Mouse (Mus musculus): Measurements from ENCODE around the gene Sema3f. TPM values are rescaled to one million over a fixed set of nuclear protein-coding genes. Genes with fewer than 3 reads are reported as not detected.
A peak's percentile ranks its signal among the peaks of the same experiment; 100 is the strongest.

Gene Sema3f
- total and polyA plus RNA-seq, 2 experiments from 2014 or later: 8.7 to 81.3 TPM

DNA sequence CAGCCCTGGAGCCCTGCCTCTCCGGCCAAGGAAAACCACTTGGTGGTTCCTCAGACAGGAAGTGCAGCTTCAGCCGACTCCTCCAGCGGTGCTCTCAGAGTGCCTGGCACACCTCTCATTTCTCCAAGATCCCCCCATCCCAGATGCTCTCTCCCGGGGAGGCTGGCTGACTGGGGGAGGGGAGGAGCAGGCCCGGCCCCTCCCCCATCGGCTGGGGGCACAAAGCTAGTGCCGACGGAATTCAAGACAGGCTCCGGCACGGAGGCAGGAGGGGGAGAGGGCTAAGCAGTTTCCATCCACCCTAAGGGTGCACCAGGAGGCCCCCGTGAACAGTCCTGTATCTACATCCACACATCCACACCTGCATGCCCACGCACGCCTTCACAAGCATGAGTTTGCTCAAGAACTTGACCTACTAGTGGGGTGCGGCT is 3.5 kb downstream of the Sema3f start:
- Histone ChIP-seq H3K27ac (no peak overlapping the region; the same call in 1 of the 2 replicates), H3K36me3 (ENCODE audit: insufficient read depth, low read length) (no peaks in the 10 kb centered on the region), H3K9ac (replicated peaks; ENCODE audit: low read length) (peak overlapping the region; percentile 70), H3K27me3 (ENCODE audit: insufficient read depth, low read length) (no peaks in the 10 kb centered on the region), H3K4me1 (ENCODE audit: insufficient read depth, low read length) (peaks cover 13% of the 10 kb centered on the region), H3K9me3 (ENCODE audit: low read length) (no peaks in the 10 kb centered on the region), H3K4me2 (ENCODE audit: low read depth, low read length) (peak overlapping the region; percentile 82), H3K4me3 (ENCODE audit: low read length) (peak overlapping the region; percentile 56)
- no peak for TF ChIP-seq CTCF (IDR thresholded peaks at IDR 0.05; ENCODE audit: low read depth)
- WGBS: 7% methylated on average over 14 of the region's 14 CpGs
- ATAC-seq (no peak), DNase-seq (ENCODE audit: low spot score) (no peak)

DNA sequence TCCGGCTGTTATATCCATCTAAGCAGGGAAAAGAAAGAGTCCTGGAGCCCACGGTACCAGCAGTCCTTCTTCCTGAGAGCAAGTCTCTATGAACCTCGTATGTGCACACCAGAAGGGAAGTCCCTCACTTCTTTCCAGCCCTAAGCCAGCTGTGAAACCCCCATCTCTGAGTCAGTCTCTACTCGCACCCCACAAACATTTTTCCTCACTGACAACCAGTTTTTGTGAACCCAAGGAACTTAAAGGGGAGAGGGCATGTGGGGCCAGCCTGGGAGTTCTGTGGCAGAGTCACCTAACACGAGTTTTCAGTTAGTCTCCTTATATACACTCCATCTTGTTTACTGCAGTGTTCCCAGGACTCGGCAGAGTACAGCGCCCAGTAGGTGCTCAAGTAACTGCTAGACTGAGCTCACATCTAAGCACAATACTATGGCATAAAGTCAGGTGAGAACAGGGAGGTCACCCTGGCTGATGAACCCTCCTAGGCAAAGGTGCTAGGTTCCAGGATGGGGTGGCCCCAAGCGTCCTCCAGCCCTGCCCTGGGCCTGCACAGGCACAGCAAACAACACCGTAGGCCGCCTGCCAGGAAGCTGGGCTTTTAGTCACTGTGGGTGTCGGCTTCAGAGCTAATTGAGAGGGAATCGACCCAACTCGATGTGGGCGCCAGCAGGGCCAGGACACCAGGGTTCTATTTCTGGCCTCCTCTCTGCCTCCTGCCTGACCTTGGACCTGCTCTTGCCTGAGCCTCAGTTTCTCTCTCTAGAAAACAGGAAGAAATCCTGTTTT is 6.7 kb downstream of the Sema3f start:
- ATAC-seq: no peak
- H3K4me2 ChIP-seq (ENCODE audit: low read depth, low read length): no peak overlapping the region
- no peak overlapping the region for H3K4me3 ChIP-seq (ENCODE audit: low read length)
- H3K9me3 ChIP-seq (ENCODE audit: low read length): no peaks in the 10 kb centered on the region
- H3K27ac ChIP-seq: peak overlapping the region; percentile 38; the same call in 1 of the 2 replicates
- H3K36me3 ChIP-seq (ENCODE audit: insufficient read depth, low read length): no peaks in the 10 kb centered on the region
- H3K9ac ChIP-seq (replicated peaks; ENCODE audit: low read length): no peak overlapping the region
- DNase-seq (ENCODE audit: low spot score): no peak
- WGBS: 51% methylated on average over 14 of the region's 14 CpGs
- peaks cover 43% of the 10 kb centered on the region for H3K4me1 ChIP-seq (ENCODE audit: insufficient read depth, low read length)
- H3K27me3 ChIP-seq (ENCODE audit: insufficient read depth, low read length): no peaks in the 10 kb centered on the region
- TF ChIP-seq CTCF (IDR thresholded peaks at IDR 0.05; ENCODE audit: low read depth): no peak

DNA sequence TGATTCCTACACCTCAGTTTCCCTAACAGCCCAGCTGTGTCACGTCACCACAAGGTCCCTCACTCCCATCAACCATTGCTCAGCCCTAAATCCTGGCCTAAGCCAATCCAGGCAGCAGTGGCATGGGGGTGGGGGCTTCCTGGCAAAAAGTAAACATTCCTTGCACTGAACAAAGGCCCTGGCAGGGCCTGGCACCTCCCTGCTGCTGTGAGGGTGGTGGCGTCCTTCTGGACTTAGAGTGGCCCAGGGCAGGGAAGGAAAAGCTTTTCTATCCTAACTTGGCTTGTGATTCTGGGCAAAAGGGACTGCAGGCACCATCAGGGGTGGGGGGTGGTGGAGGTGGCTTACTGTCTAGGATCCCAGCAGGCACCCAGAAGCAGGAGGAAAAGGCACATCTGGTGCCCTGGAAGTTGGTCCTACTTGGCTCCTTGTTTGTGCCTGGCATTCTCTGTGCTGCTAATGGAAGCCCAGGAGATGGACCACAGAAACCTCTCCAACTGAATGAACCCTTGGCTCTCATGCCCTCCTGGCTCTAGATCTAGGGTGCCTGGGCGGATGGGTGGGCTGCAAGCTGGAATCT is 7.6 kb downstream of the Sema3f start:
- H3K27ac ChIP-seq: peak overlapping the region; percentile 38; the same call in 1 of the 2 replicates
- DNase-seq (ENCODE audit: low spot score) (peak; percentile 62), ATAC-seq (peak; percentile 21; the same call in 1 of the 2 replicates)
- no peaks in the 10 kb centered on the region for H3K9me3 ChIP-seq (ENCODE audit: low read length)
- no peaks in the 10 kb centered on the region for H3K36me3 ChIP-seq (ENCODE audit: insufficient read depth, low read length)
- H3K4me3 ChIP-seq (ENCODE audit: low read length): no peak overlapping the region
- TF ChIP-seq CTCF (IDR thresholded peaks at IDR 0.05; ENCODE audit: low read depth): no peak
- no peaks in the 10 kb centered on the region for H3K27me3 ChIP-seq (ENCODE audit: insufficient read depth, low read length)
- WGBS: 50% methylated on average over 3 of the region's 3 CpGs
- peaks cover 47% of the 10 kb centered on the region for H3K4me1 ChIP-seq (ENCODE audit: insufficient read depth, low read length)
- H3K9ac ChIP-seq (replicated peaks; ENCODE audit: low read length): no peak overlapping the region
- H3K4me2 ChIP-seq (ENCODE audit: low read depth, low read length): no peak overlapping the region

DNA sequence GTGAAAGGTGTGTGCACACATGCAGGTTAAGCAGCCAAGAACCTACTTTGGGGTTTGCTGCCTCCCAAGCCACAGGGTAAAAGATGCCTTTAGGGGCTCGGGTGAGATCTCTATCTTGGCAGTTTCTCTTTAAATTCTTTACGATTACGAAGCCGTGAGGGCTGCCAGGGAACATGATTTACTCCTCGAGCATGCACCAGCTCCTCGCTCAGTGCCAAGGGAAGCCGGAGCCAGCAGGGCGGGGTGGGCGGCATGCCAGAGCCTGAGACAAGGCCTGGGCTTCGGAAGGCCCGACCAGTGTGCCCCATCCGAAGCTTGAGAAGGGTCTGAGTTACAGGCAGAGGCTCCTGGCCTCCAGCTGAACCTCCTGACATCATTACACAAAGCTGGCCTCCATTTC is 8.7 kb downstream of the Sema3f start:
- Histone ChIP-seq H3K9ac (replicated peaks; ENCODE audit: low read length) (no peak overlapping the region), H3K27ac (peak overlapping the region; percentile 57; the same call in 1 of the 2 replicates), H3K4me1 (ENCODE audit: insufficient read depth, low read length) (peaks cover 47% of the 10 kb centered on the region), H3K9me3 (ENCODE audit: low read length) (no peaks in the 10 kb centered on the region), H3K4me2 (ENCODE audit: low read depth, low read length) (no peak overlapping the region), H3K4me3 (ENCODE audit: low read length) (no peak overlapping the region), H3K36me3 (ENCODE audit: insufficient read depth, low read length) (no peaks in the 10 kb centered on the region), H3K27me3 (ENCODE audit: insufficient read depth, low read length) (no peaks in the 10 kb centered on the region)
- 34% methylated on average over 12 of the region's 12 CpGs for WGBS
- DNase-seq (ENCODE audit: low spot score) (peak; percentile 90), ATAC-seq (peak; percentile 58)
- TF ChIP-seq CTCF (IDR thresholded peaks at IDR 0.05; ENCODE audit: low read depth): no peak

DNA sequence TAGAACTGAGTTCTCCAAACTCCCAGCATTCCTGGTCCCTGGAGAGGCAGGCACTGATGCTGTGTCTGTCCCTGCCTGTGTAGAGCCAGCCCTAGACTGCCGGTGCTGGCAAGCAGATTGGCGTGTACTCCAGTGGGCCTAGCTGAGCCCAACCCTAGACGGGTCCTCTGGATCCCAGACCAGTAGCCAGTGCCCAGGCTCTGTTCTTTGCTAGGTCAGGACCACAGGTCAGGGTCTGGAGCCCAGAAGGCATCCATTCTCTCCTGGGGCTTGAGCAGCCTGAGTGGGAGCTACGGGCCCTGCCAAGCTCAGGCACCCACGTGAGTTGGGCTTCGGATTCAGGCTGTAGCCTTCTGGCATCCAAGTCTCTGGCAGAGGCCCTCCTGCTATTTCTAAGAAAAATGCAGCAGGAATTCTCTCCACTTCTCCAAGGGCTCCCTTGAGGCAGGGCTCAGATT is 10.1 kb downstream of the Sema3f start:
- DNase-seq (ENCODE audit: low spot score) (peak; percentile 58), ATAC-seq (peak; percentile 61)
- H3K9me3 ChIP-seq (ENCODE audit: low read length): no peaks in the 10 kb centered on the region
- peaks cover 47% of the 10 kb centered on the region for H3K4me1 ChIP-seq (ENCODE audit: insufficient read depth, low read length)
- H3K4me3 ChIP-seq (ENCODE audit: low read length): no peak overlapping the region
- no peak overlapping the region; the same call in 1 of the 2 replicates for H3K9ac ChIP-seq (replicated peaks; ENCODE audit: low read length)
- WGBS: 24% methylated on average over 6 of the region's 6 CpGs
- TF ChIP-seq CTCF (IDR thresholded peaks at IDR 0.05; ENCODE audit: low read depth): no peak
- no peaks in the 10 kb centered on the region for H3K36me3 ChIP-seq (ENCODE audit: insufficient read depth, low read length)
- H3K4me2 ChIP-seq (ENCODE audit: low read depth, low read length): no peak overlapping the region
- no peaks in the 10 kb centered on the region for H3K27me3 ChIP-seq (ENCODE audit: insufficient read depth, low read length)
- peak overlapping the region; percentile 52; the same call in 1 of the 2 replicates for H3K27ac ChIP-seq

DNA sequence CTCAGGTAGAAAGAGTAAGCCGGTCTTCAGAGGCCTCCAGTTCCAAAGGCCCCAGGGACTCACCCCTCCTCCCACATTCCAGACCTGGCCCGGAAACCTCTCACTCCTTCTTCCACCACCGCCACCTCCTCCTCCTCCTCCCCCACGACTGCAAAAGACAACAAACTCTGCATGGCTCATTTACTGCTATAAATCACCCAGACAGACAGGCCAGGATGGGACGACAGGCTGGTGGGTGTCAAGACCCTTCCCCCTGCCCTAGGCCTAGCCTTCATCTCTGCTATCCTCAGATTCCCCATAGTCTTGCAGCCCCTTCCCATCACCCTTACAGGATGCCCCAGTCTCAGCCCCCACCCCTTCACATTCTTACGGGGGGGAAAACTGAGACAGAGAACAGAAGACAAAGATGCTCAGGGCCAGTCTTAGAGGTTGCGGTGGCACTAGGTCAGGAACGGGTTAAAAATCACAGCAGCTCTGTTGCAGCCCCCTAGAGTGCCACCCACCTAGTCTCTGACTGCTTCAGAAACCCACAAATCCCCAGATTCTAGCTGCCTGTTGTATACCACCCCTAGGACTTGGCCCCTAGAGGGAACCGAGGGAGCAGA is 10.8 kb downstream of the Sema3f start:
- DNase-seq (ENCODE audit: low spot score): no peak
- no peak overlapping the region for H3K9ac ChIP-seq (replicated peaks; ENCODE audit: low read length)
- H3K4me1 ChIP-seq (ENCODE audit: insufficient read depth, low read length): peaks cover 47% of the 10 kb centered on the region
- H3K27ac ChIP-seq: peak overlapping the region; percentile 52; the same call in 1 of the 2 replicates
- no peak for TF ChIP-seq CTCF (IDR thresholded peaks at IDR 0.05; ENCODE audit: low read depth)
- 18% methylated on average over 9 of the region's 9 CpGs for WGBS
- H3K9me3 ChIP-seq (ENCODE audit: low read length): no peaks in the 10 kb centered on the region
- no peaks in the 10 kb centered on the region for H3K27me3 ChIP-seq (ENCODE audit: insufficient read depth, low read length)
- H3K36me3 ChIP-seq (ENCODE audit: insufficient read depth, low read length): no peaks in the 10 kb centered on the region
- no peak for ATAC-seq
- H3K4me2 ChIP-seq (ENCODE audit: low read depth, low read length): no peak overlapping the region; the same call in 1 of the 2 replicates
- no peak overlapping the region for H3K4me3 ChIP-seq (ENCODE audit: low read length)

All from hindbrain, postnatal 0 days (tissue).